20 mouse cellular contexts compared by ENCODE assay signal in the genomic region with DNA sequence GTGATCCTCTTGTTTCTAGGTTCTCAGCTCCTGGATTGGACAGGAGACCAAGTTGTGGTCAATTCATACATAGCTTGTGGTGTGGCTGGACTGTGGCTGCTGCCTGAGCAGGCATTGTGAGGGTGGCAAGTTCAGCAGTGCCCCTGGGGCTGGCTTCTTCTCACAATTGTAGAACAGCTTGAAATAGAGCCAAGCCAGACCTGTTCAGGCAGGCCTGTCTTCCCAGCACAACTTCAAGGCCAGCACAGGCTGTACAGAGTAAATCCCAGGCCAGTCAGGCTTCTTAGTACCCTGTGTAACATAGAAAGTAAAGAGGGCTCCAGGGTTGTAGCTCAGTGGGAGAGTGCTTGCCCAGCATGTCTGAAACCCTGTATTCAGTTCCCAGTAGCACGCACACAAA. TPM values are rescaled to one million over a fixed set of nuclear protein-coding genes. Genes with fewer than 3 reads are reported as not detected.
DNase-seq lines count a peak whose midpoint lies in the region; ATAC-seq and TF ChIP-seq lines count a peak whose summit lies in the region.
"Had no signal": no experiment of that assay in that cellular context is flagged by ENCODE, and none has a peak within 500 bp of the region (broad histone marks: within the 10 kb centered on the region; RNA-seq: fewer than 3 reads in every experiment).

No protein-coding gene starts in this region.

- no peak for DNase-seq in hindbrain, postnatal 0 days (ENCODE audit: low spot score)
- no peak for DNase-seq in hindbrain, embryonic 14.5 days (ENCODE audit: low spot score)
- peak; percentile 66 for DNase-seq in urinary bladder, adult 18-20 months (ENCODE audit: low spot score in 2 of 2)
- no peak for DNase-seq in urinary bladder, postnatal 10 days (ENCODE audit: low spot score)
- peak; percentile 27 for DNase-seq in fibroblast of lung, adult 2 months (ENCODE audit: low read depth)
- no peak for DNase-seq in frontal cortex, postnatal 14 days (ENCODE audit: low spot score in 2 of 2)
- DNase-seq: cerebellum, adult 9-11 months; gastrocnemius, postnatal 36 days; heart, postnatal 36 days; kidney, adult 8-10 months; kidney, postnatal 4 days; liver, embryonic 13.5 days; retina, postnatal 1 day; thymus, postnatal 25 days had no signal

- no peak overlapping the region for H3K9ac ChIP-seq in hindbrain, postnatal 0 days (replicated peaks; ENCODE audit: low read length)
- no peak overlapping the region for H3K9ac ChIP-seq in hindbrain, embryonic 14.5 days
- H3K9ac ChIP-seq: heart, embryonic 12.5 days; liver, embryonic 13.5 days; lung, embryonic 15.5 days; midbrain, embryonic 12.5 days had no signal

- H3K4me2 ChIP-seq in hindbrain, postnatal 0 days (ENCODE audit: low read depth, low read length), result no peak overlapping the region
- H3K4me2 ChIP-seq in hindbrain, embryonic 14.5 days (replicated peaks), result no peak overlapping the region
- H3K4me2 ChIP-seq: heart, embryonic 12.5 days; liver, embryonic 13.5 days; lung, embryonic 15.5 days; midbrain, embryonic 12.5 days had no signal

- H3K27ac ChIP-seq in hindbrain, postnatal 0 days, result no peak overlapping the region; the same call in 1 of the 2 replicates
- no peak overlapping the region for H3K27ac ChIP-seq in hindbrain, embryonic 14.5 days
- H3K27ac ChIP-seq: forebrain, embryonic 10.5 days; liver, embryonic 13.5 days; lung, embryonic 15.5 days; macrophage had no signal

- no peak for TF ChIP-seq CTCF in hindbrain, postnatal 0 days (IDR thresholded peaks at IDR 0.05; ENCODE audit: low read depth)

- peaks cover 26% of the 10 kb centered on the region; the same call in 1 of the 2 replicates for H3K36me3 ChIP-seq in hindbrain, postnatal 0 days (ENCODE audit: insufficient read depth, low read length)
- peaks cover 70% of the 10 kb centered on the region for H3K36me3 ChIP-seq in hindbrain, embryonic 14.5 days (replicated peaks; ENCODE audit: control insufficient read depth, insufficient read depth)

- 0 out of 2 replicates have a peak, but pooled peaks have one; percentile 21 for ATAC-seq in hindbrain, postnatal 0 days
- no peak for ATAC-seq in hindbrain, embryonic 14.5 days (ENCODE audit: low FRiP score)
- no peak for ATAC-seq in frontal cortex, adult (ENCODE audit: low TSS enrichment)

- H3K27me3 ChIP-seq in hindbrain, postnatal 0 days (ENCODE audit: insufficient read depth, low read length), result no peaks in the 10 kb centered on the region
- H3K27me3 ChIP-seq in hindbrain, embryonic 14.5 days (ENCODE audit: control insufficient read depth, insufficient read depth, low read length), result no peaks in the 10 kb centered on the region
- H3K27me3 ChIP-seq: heart, embryonic 12.5 days; liver, embryonic 13.5 days; lung, embryonic 15.5 days; midbrain, embryonic 12.5 days had no signal

- 95% methylated on average over 1 of the region's 1 CpGs for WGBS in hindbrain, postnatal 0 days
- 90% methylated on average over 1 of the region's 1 CpGs for WGBS in hindbrain, embryonic 14.5 days

- H3K4me3 ChIP-seq in hindbrain, postnatal 0 days (ENCODE audit: low read length), result no peak overlapping the region
- H3K4me3 ChIP-seq in hindbrain, embryonic 14.5 days (replicated peaks; ENCODE audit: low read length), result no peak overlapping the region
- H3K4me3 ChIP-seq: forebrain, embryonic 10.5 days; heart, embryonic 12.5 days; liver, embryonic 13.5 days; lung, embryonic 15.5 days; midbrain, embryonic 12.5 days had no signal

- H3K9me3 ChIP-seq in hindbrain, postnatal 0 days (ENCODE audit: low read length), result no peaks in the 10 kb centered on the region
- no peaks in the 10 kb centered on the region for H3K9me3 ChIP-seq in hindbrain, embryonic 14.5 days (ENCODE audit: control insufficient read depth, low read length)
- H3K9me3 ChIP-seq: forebrain, embryonic 10.5 days; heart, embryonic 12.5 days; liver, embryonic 13.5 days; lung, embryonic 15.5 days; midbrain, embryonic 12.5 days had no signal

- H3K4me1 ChIP-seq in hindbrain, postnatal 0 days (ENCODE audit: insufficient read depth, low read length), result no peaks in the 10 kb centered on the region
- no peaks in the 10 kb centered on the region for H3K4me1 ChIP-seq in hindbrain, embryonic 14.5 days (replicated peaks; ENCODE audit: control insufficient read depth, insufficient read depth, low read length)
- H3K4me1 ChIP-seq: forebrain, embryonic 10.5 days; heart, embryonic 12.5 days; liver, embryonic 13.5 days; lung, embryonic 15.5 days; midbrain, embryonic 12.5 days had no signal

RNA-seq across cellular contexts. Expression of gene Hdgfl2, which starts 13.4 kb away (rescaled TPM):
- 57.5 and 70.0 TPM in 2 replicates for total RNA-seq in hindbrain, postnatal 0 days (2014; rRNA removed)
- 109 and 119 TPM in 2 replicates for polyA plus RNA-seq in hindbrain, postnatal 0 days (2015; fragmentation: Nextera tagmentation; extraction: Ambion mirVana)
- polyA plus RNA-seq in hindbrain, embryonic 14.5 days (2014; fragmentation: Nextera tagmentation; extraction: Ambion mirVana), result 95.0 and 98.1 TPM in 2 replicates

RNA-seq across cellular contexts. Expression of gene Plin4, which starts 16.8 kb away (rescaled TPM):
- 0.61 and 0.99 TPM in 2 replicates for total RNA-seq in hindbrain, postnatal 0 days (2014; rRNA removed)
- polyA plus RNA-seq in hindbrain, postnatal 0 days (2015; fragmentation: Nextera tagmentation; extraction: Ambion mirVana), result 0.08 and 0.11 TPM in 2 replicates
- polyA plus RNA-seq in hindbrain, embryonic 14.5 days (2014; fragmentation: Nextera tagmentation; extraction: Ambion mirVana), result 0.12 and 0.20 TPM in 2 replicates
- polyA plus RNA-seq: liver, embryonic 13.5 days; macrophage had no signal

RNA-seq across cellular contexts. Expression of gene Ubxn6, which starts 18.0 kb away (rescaled TPM):
- 92.0 and 111 TPM in 2 replicates for total RNA-seq in hindbrain, postnatal 0 days (2014; rRNA removed)
- polyA plus RNA-seq in hindbrain, postnatal 0 days (2015; fragmentation: Nextera tagmentation; extraction: Ambion mirVana), result 75.2 and 77.7 TPM in 2 replicates
- 72.0 and 75.6 TPM in 2 replicates for polyA plus RNA-seq in hindbrain, embryonic 14.5 days (2014; fragmentation: Nextera tagmentation; extraction: Ambion mirVana)

RNA-seq across cellular contexts. Expression of gene Plin5, which starts 24.6 kb away (rescaled TPM):
- 2.2 and 3.3 TPM in 2 replicates for total RNA-seq in hindbrain, postnatal 0 days (2014; rRNA removed)
- 4.1 and 4.4 TPM in 2 replicates for polyA plus RNA-seq in hindbrain, postnatal 0 days (2015; fragmentation: Nextera tagmentation; extraction: Ambion mirVana)
- polyA plus RNA-seq in hindbrain, embryonic 14.5 days (2014; fragmentation: Nextera tagmentation; extraction: Ambion mirVana), result 1.9 and 2.1 TPM in 2 replicates
- polyA plus RNA-seq: macrophage had no signal

RNA-seq across cellular contexts. Expression of gene Lrg1, which starts 29.0 kb away (rescaled TPM):
- 0.21 TPM in 1 of 2 replicates, not detected in the other for total RNA-seq in hindbrain, postnatal 0 days (2014; rRNA removed)
- polyA plus RNA-seq in hindbrain, postnatal 0 days (2015; fragmentation: Nextera tagmentation; extraction: Ambion mirVana), result 0.90 and 0.95 TPM in 2 replicates
- polyA plus RNA-seq in hindbrain, embryonic 14.5 days (2014; fragmentation: Nextera tagmentation; extraction: Ambion mirVana), result 0.19 and 0.20 TPM in 2 replicates
- polyA plus RNA-seq: forebrain, embryonic 10.5 days; heart, embryonic 12.5 days had no signal

Comparison
In these comparisons a context has a peak if more than half of its experiments do, and no peak if none do; other contexts are left out.
1. DNase-seq: peak in urinary bladder, adult 18-20 months (2 of 2) and fibroblast of lung, adult 2 months (single experiment); none in hindbrain, postnatal 0 days (single experiment), hindbrain, embryonic 14.5 days (single experiment), urinary bladder, postnatal 10 days (single experiment) and frontal cortex, postnatal 14 days (0 of 2).